Mouse (Mus musculus): ENCODE data around the gene Prrc2b.

Gene Prrc2b

DNA sequence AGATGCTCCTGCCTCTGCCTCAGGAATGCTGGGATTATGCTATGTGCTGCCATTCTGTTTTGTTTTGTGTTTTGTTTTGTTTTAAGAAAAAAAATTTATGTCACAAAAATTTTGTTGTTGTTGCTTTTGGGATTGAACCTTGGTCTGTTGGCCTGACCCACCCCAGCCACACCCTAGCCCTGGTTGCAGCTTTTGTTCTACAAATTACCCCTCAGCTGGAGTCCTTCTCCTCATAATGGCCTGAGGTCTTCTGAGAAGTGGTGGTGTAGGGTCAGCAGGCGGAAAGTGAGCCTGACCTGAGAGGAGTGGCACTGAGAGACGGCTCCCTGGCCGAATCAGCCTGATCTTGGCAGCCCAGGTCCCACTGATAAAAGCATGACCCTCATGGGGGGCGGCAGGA, 11.8 kb downstream of the Prrc2b start:
- DNase-seq = no peak

DNA sequence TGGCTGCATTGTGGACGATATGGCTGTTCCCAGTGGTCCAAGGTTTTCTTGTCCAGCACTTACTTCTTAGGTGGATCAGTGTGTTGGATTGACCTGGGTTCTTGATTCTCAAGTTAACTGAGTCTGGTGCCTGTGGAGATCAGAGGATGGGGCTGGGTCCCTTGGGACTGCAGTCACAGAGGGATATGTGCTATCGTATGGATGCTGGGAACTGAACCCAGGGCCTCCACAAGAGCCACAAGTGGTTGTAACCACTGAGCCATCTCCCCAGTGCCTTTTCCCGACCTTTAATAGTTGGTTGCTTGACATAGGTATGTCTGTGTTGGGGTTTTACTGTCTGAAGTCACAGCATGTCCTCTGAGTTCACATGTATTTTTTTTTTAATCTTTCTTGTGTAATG, 12.2 kb downstream of the Prrc2b start:
- DNase-seq = no peak

GRCm38 (mm10) chr2:32164503-32164902, 13.6 kb downstream of the Prrc2b start:
- peak; percentile 41 to 53 for DNase-seq

DNA sequence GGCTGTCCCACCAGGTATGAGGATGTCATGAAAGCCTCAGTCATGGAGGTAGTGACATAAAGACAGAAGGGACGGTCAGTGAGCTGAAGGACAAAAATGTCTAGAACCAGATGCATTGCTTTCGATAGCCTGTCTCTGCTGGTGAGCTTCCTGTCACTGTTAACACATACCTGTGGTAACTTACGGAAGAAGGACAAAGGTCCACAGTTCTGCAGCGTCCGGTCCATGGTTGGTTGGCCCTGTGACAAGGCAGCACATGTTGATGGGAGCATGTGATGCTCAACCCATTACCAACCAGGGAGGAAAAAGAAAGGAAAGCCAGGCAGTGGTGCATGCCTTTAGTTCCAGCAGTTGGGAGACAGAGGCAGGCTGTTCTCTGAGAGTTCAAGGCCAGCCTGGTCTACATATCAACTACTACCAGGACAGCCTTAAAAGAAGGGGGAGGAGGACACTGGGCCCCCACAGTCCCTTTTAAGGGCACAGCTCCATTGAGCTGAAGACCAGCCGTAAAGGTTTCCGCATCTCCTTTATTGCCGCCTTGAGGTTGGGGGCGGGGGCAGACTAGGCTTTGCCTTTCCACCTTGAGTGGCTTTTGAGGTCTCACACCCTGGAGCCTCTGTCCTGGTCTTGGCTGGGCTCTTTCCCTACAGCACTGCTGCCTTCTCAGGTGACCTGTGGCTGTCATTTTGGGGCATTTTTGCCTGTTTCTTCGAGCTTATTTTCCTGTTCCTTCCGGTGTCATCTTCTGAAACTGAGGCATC, 14.3 kb downstream of the Prrc2b start:
- peak in 1 of 2 experiments; percentile 31 for DNase-seq

DNA sequence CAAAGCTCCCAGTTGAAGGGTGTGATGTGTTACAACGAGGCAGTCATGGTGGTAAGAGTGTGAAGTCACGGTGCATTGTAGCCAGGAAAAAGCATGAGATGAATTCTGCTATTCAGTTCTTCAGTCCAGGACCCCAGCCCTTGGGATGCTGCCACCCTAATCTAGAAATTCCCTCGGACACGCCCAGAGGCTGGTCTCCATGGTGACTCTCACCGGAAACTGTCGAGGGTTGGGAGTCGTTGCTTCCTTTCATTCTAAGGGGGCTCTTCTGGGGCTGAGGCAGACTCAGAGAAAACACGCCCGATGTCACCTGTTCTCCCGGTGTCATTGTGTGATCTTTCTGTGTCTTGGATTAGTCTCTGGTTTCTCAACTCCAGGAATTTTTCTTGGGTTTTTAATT, 15.7 kb downstream of the Prrc2b start:
- peak in 1 of 2 experiments; percentile 51 for DNase-seq

DNA sequence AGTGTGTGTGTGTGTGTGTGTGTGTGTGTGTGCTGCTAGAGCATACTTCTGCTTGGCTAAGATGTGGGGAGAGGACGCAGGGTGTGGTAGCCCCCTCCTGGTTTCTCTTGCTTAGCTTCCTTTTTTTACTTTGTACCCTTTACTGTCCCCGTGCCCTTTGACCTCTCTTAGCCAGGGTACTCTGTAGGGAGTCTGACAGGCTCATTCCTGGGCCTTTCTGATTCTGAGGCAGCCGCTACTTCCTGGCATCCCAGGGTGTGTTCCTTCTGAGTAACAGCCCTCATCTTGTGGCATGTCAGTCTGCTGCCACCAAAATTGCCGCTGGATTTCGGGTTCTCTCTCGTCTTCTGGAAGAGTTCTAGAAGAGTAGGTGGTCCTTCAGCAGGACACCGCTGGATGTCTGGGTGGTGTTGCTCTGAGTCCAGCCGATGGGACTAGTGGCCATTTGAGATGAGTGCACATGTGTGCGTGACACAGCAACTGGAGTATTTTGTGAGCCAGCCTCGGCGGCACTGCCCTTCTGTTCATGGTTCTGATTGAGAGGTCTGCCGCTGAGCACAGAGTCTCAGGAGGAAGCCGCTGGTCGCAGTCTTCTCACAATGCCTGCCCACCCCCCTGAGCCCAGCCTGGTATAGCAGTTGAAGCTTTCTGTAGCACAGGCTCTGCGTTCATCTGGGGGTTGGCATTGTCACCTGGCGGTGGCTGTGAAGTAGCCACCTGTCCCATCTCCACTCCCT, 16.3 kb downstream of the Prrc2b start:
- no peak for DNase-seq

DNA sequence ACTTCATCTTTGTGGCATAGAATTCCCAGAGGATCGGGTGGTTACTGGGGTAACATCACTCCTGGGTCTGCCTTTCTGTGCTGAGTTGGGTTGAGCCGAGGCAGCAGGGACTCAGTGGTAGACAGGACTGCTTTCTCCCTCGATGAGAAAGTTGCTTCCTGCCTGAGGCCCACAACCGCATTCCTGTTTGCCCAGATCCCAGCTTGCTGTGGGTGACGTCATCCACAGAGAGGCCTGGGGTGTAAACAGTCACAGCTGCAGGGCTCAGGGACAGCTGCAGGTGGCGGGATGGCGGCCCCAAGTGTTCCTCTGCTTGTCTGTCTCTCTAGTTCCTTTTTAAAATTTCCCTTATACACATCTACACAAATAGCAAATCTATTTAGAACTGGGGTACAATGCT, 16.9 kb downstream of the Prrc2b start:
- peak; percentile 81 to 88 for DNase-seq

GRCm38 (mm10) chr2:32169292-32169691, 18.4 kb downstream of the Prrc2b start:
- DNase-seq = no peak

DNA sequence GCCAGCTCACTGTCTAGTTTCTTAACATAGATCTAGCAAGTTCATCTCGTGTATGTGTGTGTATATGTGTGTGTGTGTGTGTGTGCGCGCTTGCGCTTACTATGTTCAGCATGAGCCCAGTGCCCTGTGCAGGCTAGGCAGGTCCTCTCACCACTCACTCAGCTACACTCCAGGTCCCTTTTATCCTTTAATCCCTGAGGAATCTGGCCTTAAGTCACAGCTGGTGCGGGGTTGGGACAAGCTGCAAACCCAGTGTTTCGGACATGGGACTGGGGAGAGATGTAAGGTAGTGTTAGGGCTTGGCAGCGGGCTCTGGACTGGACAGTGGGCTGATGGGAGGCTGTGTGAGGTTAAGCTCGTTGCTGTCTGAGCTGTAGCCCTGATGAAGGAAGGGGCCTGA, 19.1 kb downstream of the Prrc2b start:
- no peak for DNase-seq

- DNase-seq = no peak
Observed at GRCm38 (mm10) chr2:32171658-32172433, 21.0 kb downstream of the Prrc2b start.

GRCm38 (mm10) chr2:32174170-32174741, 23.4 kb downstream of the Prrc2b start:
- peak; percentile 80 to 92 for DNase-seq

- peak in 1 of 2 experiments; percentile 54 for DNase-seq
Observed at GRCm38 (mm10) chr2:32175051-32175466, 24.2 kb downstream of the Prrc2b start.

DNA sequence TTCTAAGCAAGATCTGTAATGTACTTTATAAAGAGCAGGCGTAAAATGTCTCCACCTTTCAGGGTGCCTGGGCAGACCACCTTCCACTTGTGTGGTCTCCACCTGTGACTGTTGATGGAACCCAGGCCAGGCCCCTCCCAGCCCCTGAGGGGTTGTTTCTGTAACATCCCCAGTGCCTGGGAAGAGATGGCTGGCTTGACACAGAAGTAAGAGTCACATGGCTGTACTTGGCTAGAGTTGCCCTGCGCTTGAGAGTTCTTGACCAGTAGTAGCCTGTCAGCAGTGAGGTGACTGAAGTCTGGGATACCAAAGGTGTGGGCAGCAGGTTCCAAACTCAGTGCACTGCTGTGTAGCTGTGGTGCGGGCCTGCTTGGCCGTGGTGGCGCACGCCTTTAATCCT, 24.6 kb downstream of the Prrc2b start:
- no peak for DNase-seq

DNA sequence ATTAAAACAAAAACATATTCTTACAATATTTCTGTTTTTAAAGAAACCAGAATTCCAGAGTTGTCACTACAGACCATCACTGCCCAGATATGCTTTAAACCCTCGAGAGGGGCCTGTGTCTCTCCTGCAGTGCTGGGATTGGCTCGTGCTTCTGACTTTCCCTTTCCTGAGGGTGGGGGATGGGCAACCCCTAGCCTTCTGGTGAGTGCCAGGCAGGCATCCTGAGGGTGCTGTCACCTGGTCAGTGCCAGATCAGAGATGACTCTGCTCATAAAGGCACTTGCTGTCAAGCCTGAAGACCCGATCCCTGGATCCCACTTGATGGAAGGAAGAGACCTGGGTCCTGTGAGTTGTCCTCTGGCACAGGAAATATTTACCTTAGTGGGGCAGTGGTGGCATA, 26.0 kb downstream of the Prrc2b start:
- DNase-seq = no peak

GRCm38 (mm10) chr2:32177397-32178060, 26.6 kb downstream of the Prrc2b start:
- no peak for DNase-seq

DNA sequence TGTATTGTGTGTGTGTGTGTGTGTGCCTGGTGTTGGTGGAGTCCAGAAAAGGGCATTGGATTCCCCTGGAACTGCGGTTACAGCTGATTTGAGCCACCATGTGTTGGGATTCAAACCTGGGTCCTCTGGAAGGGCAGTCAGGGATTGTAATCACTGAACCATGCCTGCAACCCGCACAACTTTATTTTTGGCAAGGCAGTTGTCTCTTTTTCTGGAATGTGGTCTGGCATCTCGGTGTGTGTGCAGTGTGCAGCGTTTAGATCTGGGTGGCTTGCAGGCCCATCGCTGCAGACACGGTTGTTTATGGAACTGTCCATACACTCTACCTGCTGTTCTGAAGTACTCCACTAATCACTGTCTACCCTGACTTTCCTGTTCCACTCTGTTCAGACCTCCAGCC, 28.5 kb downstream of the Prrc2b start:
- no peak for DNase-seq

GRCm38 (mm10) chr2:32180127-32180526, 29.2 kb downstream of the Prrc2b start:
- DNase-seq = no peak

DNA sequence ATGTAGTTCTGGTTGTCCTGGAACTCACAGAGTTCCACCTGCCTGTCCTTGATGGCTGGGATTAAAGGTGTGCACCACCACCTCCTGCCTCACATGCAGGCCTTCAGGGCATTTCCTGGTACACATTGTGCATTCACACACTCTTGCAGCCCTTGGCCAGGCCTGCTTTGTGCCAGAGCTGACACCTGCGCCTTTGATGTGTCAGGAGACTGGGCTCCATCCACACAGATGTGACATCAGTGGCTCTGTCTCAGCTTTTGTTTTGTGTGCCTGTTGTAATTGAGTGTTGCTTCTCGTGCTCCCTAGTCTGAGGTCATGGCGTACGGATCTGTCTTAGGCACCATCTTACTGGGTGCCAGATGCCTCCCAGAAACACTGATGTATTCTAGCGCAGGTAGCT, 30.5 kb downstream of the Prrc2b start:
- no peak for DNase-seq

DNA sequence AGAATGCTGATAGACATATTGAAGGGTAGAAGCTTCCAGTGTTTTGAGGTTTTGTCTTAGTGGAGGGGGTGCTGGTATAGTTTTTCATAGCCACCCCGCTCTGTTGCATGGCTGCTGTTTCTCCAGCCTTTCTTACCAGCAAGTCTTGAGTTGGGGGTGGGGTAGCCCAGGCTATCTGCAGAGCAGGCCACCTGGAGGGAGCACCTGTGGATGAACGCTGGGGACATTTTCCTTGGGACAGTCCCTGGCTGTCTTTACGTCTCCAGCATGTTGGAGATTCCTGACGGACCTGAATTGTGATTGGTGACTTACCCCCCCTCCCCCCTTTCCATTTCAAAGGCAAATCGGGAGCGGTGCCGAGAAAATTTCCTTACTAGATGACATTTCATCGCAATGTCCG, 31.2 kb downstream of the Prrc2b start:
- no peak for DNase-seq

GRCm38 (mm10) chr2:32182676-32183296, 31.9 kb downstream of the Prrc2b start:
- DNase-seq = peak; percentile 49 to 82

GRCm38 (mm10) chr2:32187019-32187551, 36.2 kb downstream of the Prrc2b start:
- DNase-seq = no peak

DNA sequence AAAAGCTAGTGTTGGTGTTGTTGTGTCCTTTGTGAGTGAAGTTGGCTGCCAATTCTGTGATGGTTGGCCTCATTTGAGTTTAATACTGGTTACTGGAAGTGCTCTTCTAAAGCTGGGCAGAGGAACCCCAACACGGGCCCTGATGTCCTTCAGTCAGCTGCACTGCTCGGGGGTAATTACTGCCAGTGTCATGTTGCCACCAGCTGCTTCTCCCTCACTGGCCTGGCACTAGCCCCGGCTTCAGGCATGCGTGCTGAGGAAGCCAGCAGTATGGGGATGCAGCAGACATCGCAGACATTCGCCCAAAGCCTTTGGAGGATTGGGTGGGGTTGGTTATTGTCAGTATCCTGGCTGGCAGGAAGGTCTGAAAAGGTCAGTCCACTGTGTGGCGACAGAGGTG, 36.8 kb downstream of the Prrc2b start:
- no peak for DNase-seq
